Mouse (Mus musculus) olfactory bulb, adult 2 months (tissue): ENCODE results near the gene Erbb4.

ENCODE experiments used
- CTCF ChIP-seq: fragments of 200-500 bp; IDR thresholded peaks from 2 replicates; pipeline ENCODE4 v1.5.1; 2012; ENCODE audit warnings: low read depth, mild to moderate bottlenecking, low read length, moderate library complexity; ENCODE audit not compliant: insufficient read depth
- POLR2A ChIP-seq: fragments of 200-500 bp; IDR thresholded peaks from 2 replicates; pipeline ENCODE4 v1.6.1; 2012; ENCODE audit warnings: mild to moderate bottlenecking, low read depth, low read length, moderate library complexity; ENCODE audit not compliant: insufficient read depth

- TF ChIP-seq CTCF (no peak), POLR2A (no peak)
These were observed 1088.2 kb downstream of the Erbb4 start for GRCm38 (mm10) chr1:68019618-68020017.
